Mouse (Mus musculus) thymus, postnatal 0 days (tissue): ENCODE results near the gene Cpne9. TPM values are rescaled to one million over a fixed set of nuclear protein-coding genes. Genes with fewer than 3 reads are reported as not detected.

ENCODE experiments used
- DNase-seq: peaks from one replicate; pipeline ENCODE4 v3.0.0-alpha.2; 2015; ENCODE audit warnings: low spot score
- polyA plus RNA-seq: library from polyadenylated mRNA; unstranded; fragments of >200 nt; fragmentation: Nextera tagmentation; extraction: Ambion mirVana; gene quantifications from 2 replicates; pipeline ENCODE4 v1.2.1, GENCODE M21; 2015

Gene Cpne9
- polyA plus RNA-seq, 1 experiment from 2014 or later, result 0.48 TPM

GRCm38 (mm10) chr6:113341574-113341973 lies 59.5 kb downstream of the Cpne9 start:
- no peak for DNase-seq

- no peak for DNase-seq
Observed at GRCm38 (mm10) chr6:113342297-113342696, 60.2 kb downstream of the Cpne9 start.

GRCm38 (mm10) chr6:113343177-113344092 lies 61.3 kb downstream of the Cpne9 start, which contains the start of gene Camk1:
Gene Camk1 (minus strand): TSS chr6:113343984.
- DNase-seq, result no peak

GRCm38 (mm10) chr6:113344321-113344720 lies 62.2 kb downstream of the Cpne9 start:
- DNase-seq, result no peak

- DNase-seq, result no peak
Observed at GRCm38 (mm10) chr6:113346897-113347296, 64.8 kb downstream of the Cpne9 start.

- no peak for DNase-seq
Observed at GRCm38 (mm10) chr6:113350538-113350937, 68.4 kb downstream of the Cpne9 start.

- no peak for DNase-seq
Observed at GRCm38 (mm10) chr6:113351161-113351560, 69.1 kb downstream of the Cpne9 start.

GRCm38 (mm10) chr6:113351653-113352052 lies 69.5 kb downstream of the Cpne9 start:
- DNase-seq, result no peak

- no peak for DNase-seq
Observed at GRCm38 (mm10) chr6:113352820-113353219, 70.7 kb downstream of the Cpne9 start.

GRCm38 (mm10) chr6:113353696-113354095 lies 71.6 kb downstream of the Cpne9 start:
- no peak for DNase-seq

Other genes starting within 250 kb of the Cpne9 start
- gene Thumpd3, start 236.1 kb upstream of the Cpne9 start, polyA plus RNA-seq, result 67.9 and 68.5 TPM in 2 replicates
- gene Setd5, start 204.9 kb upstream of the Cpne9 start, polyA plus RNA-seq, result 36.5 and 45.2 TPM in 2 replicates
- 0.27 and 0.66 TPM in 2 replicates for gene Lhfpl4, start 86.9 kb upstream of the Cpne9 start, polyA plus RNA-seq
- gene Mtmr14, start 44.5 kb upstream of the Cpne9 start, polyA plus RNA-seq, result 37.5 and 37.7 TPM in 2 replicates
- 19.8 and 20.5 TPM in 2 replicates for gene Brpf1, start 24.8 kb downstream of the Cpne9 start, polyA plus RNA-seq
- 14.1 and 14.3 TPM in 2 replicates for gene Ogg1, start 44.7 kb downstream of the Cpne9 start, polyA plus RNA-seq
- 10.9 and 12.7 TPM in 2 replicates for gene Camk1, start 61.7 kb downstream of the Cpne9 start, polyA plus RNA-seq
- gene Tada3, start 95.6 kb downstream of the Cpne9 start, polyA plus RNA-seq, result 37.5 and 39.5 TPM in 2 replicates
- gene Arpc4, start 95.8 kb downstream of the Cpne9 start, polyA plus RNA-seq, result 528 and 562 TPM in 2 replicates
- gene Ttll3, start 107.0 kb downstream of the Cpne9 start, polyA plus RNA-seq, result 4.6 and 7.2 TPM in 2 replicates
- 25.3 and 26.7 TPM in 2 replicates for gene Rpusd3, start 137.0 kb downstream of the Cpne9 start, polyA plus RNA-seq
- 0.37 and 1.5 TPM in 2 replicates for gene Cidec, start 153.5 kb downstream of the Cpne9 start, polyA plus RNA-seq
- gene Jagn1, start 160.3 kb downstream of the Cpne9 start, polyA plus RNA-seq, result 69.1 and 70.6 TPM in 2 replicates
- 6.0 and 7.9 TPM in 2 replicates for gene Il17re, start 176.2 kb downstream of the Cpne9 start, polyA plus RNA-seq
- 5.0 and 6.5 TPM in 2 replicates for gene Il17rc, start 189.1 kb downstream of the Cpne9 start, polyA plus RNA-seq
- 9.5 and 10.3 TPM in 2 replicates for gene Creld1, start 201.0 kb downstream of the Cpne9 start, polyA plus RNA-seq
- gene Prrt3, start 219.6 kb downstream of the Cpne9 start, polyA plus RNA-seq, result 0.17 TPM in 2 replicates
- 92.3 and 94.4 TPM in 2 replicates for gene Emc3, start 249.3 kb downstream of the Cpne9 start, polyA plus RNA-seq
- 10.2 and 11.2 TPM in 2 replicates for gene Fancd2, start 249.4 kb downstream of the Cpne9 start, polyA plus RNA-seq